Mouse (Mus musculus) heart, postnatal 36 days (tissue): ENCODE results near the gene A130010J15Rik. TPM values are rescaled to one million over a fixed set of nuclear protein-coding genes. Genes with fewer than 3 reads are reported as not detected.

Experiments used
- DNase-seq, 2 experiments: peaks; one replicate each; pipeline ENCODE4 v3.0.0; 2021 to 2022
- intact Hi-C: fragments of 180-260 bp; cut with DNase I; formaldehyde crosslinking; loops from one replicate; pipeline ENCODE4 v1.15.1; 2025
- total RNA-seq, 2 experiments: library from RNA; stranded (reverse); gene quantifications; 2 replicates each; pipeline ENCODE4 v1.2.3; 2021

Gene A130010J15Rik
- total RNA-seq = 1 to 10 TPM; 3.2 to 4.4 TPM

DNA sequence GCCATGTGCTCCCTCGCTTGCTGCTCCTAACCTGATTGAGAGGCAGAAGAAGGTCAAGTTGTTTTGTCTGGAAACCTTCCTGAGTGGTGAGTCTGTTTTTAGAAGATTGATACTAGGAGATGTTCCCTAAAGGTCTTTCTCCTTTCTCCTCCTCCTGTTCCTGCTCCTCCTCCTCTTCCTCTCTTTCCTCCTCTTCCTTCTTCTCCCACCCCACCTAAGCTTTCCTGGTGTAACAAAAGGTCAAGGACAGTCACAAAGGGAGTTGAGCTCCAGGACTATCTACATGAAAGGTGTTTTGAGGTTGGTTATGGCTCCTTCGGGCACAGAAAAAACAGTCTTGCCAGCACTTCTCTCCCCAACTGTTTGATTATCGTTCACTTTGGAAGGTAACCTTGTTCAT is at the start of gene A130010J15Rik:
TSS of gene A130010J15Rik (plus strand) at position 301 of the 400 bp plus-strand sequence.
- intact Hi-C loops = no loop called here
- DNase-seq = no peak

DNA sequence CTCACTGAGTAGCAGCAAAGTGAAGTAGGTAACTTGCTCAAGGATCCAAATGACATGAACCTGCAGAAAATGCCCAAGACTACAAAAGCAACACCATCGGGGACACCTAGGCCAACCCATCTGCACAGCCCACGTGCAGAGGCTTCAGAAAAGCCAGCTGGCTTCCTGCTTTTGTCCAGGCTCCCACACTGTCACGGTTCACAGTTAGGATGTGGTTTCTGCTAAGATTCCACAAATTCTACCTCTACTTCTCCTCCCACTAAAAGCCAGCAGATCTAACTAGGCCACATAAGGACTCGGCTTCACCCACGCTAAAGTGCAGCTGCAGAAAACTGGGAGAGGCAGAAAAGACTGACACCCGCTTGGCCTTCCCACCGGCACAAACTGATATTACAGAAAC is 45.1 kb upstream of the A130010J15Rik start:
- no peak for DNase-seq
- intact Hi-C loops = loop anchor here (10.0 kb wide), 2 partner anchors 338 to 398 kb away; no protein-coding TSS in a partner anchor

DNA sequence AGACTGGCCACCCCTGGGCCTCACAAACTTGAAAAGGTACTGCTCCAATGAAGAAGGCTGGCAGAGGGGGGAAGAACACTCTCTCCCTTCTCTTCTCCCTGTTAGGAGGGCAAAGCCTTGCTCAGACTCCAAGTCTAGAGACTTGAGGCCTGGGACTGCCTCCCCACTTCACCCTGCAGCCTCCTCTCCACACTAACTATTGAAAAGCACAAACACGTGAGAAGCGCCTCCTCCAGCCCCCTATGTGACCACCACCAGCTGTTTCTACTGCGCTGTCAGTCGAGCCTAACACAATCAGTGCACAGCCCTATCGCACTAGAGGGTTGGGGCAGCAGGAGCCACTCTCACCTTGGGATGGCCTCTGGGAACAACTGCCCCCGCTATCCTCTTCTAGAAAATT is 44.6 kb upstream of the A130010J15Rik start:
- intact Hi-C loops = loop anchor here (10.0 kb wide), 2 partner anchors 338 to 398 kb away; no protein-coding TSS in a partner anchor

DNA sequence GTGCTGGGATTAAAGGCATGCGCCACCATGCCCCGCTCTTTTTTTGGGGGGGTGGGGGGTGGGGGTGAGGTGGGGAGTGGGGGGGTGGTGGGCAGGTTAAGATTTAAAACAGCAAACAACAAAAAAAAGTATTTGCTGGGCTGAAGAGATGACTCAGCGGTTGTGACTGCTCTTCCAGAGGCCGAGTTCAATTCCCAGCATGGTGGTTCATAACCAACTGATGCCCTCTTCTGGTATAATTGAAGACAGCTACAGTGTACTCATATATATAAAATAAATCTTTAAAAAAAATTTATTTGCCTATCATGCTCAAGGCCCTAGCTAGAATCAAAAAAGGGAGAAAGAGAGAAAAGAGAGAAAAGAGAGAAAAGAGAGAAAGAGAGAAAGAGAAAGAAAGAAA is 42.0 kb upstream of the A130010J15Rik start:
- no peak for DNase-seq

More for the DNA sequence above, 44.6 kb upstream of the A130010J15Rik start:
- no peak for DNase-seq

DNA sequence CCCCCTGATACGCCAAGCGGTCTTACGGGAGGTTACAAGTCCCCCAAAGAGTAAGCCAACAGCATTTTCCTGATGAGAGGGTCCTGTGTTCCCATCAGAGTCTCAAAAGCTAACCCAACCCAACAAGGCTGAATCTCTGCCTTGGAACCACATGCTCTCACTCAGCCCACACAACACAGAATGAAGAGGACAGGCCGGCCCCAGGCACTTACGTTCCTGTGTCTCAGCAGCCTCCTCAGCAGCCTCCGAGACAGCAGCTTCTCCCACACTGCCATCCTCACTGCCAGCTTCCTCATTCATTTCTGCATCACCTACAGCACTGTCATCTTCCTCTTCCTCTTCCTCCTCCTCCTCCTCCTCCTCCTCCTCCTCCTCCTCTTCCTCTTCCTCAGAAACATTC is 39.8 kb upstream of the A130010J15Rik start:
- intact Hi-C loops = loop anchor here (10.0 kb wide), 2 partner anchors 343 to 403 kb away; no protein-coding TSS in a partner anchor
- no peak for DNase-seq

More for the DNA sequence above, 42.0 kb upstream of the A130010J15Rik start:
- intact Hi-C loops = loop anchor here (1.0 to 10.0 kb wide), 3 partner anchors 125 to 401 kb away; no protein-coding TSS in a partner anchor

DNA sequence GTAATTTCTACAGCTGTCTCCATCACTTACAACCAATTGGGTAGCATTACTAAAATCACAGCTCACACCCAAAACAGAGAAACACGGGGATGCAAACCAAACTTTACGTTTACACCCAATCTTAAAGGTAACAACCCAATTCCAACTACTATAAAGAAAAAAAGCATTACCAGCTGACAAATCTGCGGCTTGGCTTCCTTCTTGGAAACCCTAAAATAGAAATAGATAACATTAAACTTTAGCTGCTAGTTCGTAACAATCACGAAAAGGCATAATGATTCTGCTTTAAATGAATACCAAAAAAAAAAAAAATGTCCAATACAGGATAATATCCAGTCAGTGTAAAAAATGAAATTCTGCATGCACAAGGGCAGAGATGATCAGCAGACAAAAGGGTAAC is 38.5 kb upstream of the A130010J15Rik start:
- DNase-seq = no peak
- intact Hi-C loops = loop anchor here (10.0 kb wide), 2 partner anchors 345 to 405 kb away; no protein-coding TSS in a partner anchor

DNA sequence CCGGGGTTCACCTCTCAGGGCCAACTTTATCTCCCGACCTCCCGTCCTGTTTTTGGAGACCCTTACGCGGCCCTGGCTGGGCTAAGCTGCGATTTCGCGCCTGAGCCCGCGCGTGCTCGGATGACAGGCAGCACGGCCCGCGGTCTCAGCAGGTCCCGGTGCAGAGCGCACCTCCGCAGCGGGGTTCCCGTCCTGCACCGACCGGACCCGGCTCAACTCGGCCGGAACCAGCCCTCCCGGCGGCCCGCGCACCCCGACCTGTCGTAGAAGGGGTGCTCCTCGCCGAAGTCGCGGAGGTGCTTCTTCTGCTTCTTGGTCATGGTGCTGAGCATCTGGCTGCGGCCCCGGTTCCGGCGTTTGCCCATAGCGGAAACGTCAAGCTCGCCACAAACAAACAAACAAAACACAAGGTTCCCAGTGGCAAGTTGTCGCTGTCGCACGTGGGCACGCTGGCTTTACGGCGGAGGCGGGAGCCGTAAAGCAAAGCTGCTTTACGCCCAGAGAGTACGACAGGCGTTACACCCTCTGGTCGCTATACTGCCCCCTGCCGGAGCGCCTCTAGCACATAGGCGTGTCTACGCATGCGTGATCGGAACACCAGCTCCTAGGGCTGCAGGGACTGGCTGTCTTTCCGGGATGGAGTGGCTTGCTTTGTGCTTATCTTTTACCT is 37.9 kb upstream of the A130010J15Rik start, which contains the start of gene Diexf:
TSS of gene Diexf (minus strand) at position 487 of the 670 bp plus-strand sequence.
- DNase-seq = peak; percentile 97 to 98
- intact Hi-C loops = loop anchor here (1.0 to 10.0 kb wide), 4 partner anchors 43 to 405 kb away; no protein-coding TSS in a partner anchor

DNA sequence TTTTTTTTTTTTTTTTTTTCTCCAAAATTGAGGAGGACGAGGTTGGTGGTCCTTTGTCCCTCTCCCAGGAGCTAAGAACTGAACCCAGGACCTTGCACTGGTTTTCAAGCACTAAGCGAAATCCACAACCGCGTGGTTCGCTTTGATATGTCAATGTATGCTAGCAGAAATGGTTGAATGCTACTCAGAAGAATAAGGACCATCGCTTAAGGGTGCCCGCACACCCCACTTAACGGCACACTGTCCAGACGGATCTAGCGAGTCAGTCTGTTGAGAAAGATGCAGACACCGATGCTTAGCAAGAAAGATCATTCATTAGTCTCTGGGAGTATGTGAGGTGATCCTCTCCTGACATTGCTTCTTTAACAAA is 37.4 kb upstream of the A130010J15Rik start:
- no peak for DNase-seq
- intact Hi-C loops = loop anchor here (1.0 to 5.0 kb wide), 2 partner anchors 43 to 192 kb away; no protein-coding TSS in a partner anchor

DNA sequence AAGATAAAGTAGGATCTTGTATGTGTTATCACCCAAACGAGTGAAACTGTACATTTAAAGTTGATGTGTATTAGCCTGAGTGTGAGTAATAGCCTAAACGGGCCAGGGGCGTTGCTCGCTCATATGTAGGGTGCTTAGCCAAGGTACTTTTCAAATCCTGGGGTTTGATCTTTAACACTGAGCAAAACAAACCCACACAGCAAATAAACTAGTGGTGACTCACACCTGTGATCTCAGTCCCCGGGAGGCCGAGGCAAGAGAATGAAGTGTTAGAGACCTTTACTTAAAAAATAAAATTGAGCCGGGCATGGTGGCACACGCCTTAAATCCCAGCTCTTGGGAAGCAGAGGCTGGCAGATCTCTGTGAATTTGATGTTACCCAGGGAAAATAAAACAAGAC is 37.0 kb upstream of the A130010J15Rik start:
- intact Hi-C loops = loop anchor here (1.0 to 5.0 kb wide), 2 partner anchors 42 to 191 kb away; no protein-coding TSS in a partner anchor
- no peak for DNase-seq

DNA sequence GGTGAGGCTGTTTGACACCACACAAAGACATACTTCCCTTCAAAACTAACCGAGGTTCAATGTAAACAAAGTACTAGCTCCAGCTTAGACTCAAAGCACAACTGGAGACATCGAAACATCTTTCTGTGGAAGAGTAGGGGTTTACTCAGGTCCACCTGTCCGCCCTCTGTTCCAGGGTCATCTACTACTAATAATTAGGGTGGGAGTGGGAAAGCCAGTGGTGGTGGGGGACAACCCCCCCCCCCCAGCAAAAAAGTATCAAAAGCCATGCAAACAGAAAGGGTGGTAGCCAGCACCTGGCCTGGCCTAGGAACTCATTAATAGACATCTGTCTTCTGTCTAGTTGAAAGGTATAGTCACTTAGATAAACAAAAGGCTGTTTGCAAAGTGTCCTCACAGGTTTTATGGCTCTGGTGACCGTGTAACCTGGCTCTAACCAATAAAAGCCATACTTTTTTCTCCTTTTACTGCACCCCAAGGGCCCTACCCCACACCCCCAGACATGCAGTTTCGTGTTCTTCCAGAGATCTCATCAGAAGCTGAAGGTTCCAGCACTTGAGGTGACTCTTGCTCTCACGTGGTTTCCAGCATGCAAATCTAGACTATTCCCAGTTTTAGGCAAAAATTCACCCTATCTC is 36.4 kb upstream of the A130010J15Rik start:
- intact Hi-C loops = loop anchor here (5.0 kb wide), 1 partner anchor 191 kb away; no protein-coding TSS in a partner anchor
- no peak for DNase-seq

DNA sequence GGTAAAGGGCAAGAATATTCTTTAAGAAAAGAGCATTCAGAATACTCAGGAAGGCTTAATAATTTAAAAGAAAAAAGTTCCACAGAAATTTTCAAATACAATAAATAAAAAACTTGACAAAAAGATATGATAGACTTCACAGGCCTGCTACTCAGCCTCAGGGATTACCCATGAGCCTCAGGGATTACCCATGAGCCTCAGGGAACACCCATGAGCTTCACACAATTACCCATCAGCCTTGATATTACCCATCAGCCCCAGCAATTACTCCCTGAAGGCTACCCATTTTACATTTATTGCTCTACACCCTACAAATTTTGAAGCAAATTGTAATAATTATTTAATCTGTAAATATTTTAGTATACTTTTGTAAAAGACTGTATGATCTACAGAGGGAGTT is 35.5 kb upstream of the A130010J15Rik start:
- intact Hi-C loops = loop anchor here (5.0 kb wide), 1 partner anchor 190 kb away; no protein-coding TSS in a partner anchor
- DNase-seq = no peak

DNA sequence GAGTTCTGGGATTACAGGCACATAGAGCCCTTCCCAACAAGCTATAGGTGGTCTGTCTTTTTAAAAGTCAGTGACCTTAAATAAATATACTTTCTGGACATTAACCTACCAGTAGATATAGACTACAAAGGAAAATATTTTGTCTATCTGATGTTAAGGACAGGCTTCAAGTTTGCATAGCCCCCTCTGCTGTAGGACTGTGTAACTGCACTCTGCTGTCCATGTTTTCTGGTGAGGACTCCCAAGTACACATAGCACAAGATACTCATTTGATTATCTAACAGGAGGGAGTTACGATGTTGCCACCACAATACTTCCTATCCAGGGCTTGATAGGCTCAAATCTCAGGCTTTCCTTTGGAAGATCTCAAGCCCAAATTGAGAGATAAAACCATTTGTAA is 34.1 kb upstream of the A130010J15Rik start:
- intact Hi-C loops = loop anchor here (5.0 kb wide), 1 partner anchor 189 kb away; no protein-coding TSS in a partner anchor
- DNase-seq = no peak

DNA sequence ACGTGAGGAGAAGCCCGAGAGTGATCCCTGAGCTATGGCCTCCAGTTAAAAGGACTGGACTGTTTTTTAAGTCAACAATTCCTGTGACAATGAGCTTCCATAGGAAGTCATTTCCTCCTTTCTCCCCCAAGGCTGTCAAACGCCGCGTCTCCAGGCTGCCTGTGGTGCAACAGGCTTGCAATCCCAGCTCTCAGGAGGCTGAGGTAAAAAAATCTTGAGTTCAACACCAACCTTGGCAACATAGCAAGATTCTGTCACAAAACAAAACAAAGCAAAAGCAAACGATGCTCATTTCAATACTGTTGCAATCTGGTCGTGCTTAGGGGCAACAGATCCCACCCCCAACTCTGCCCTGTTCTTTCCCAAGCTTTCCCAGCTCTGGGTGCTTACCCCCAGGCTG is 29.8 kb upstream of the A130010J15Rik start:
- no peak for DNase-seq
- intact Hi-C loops = no loop called here

DNA sequence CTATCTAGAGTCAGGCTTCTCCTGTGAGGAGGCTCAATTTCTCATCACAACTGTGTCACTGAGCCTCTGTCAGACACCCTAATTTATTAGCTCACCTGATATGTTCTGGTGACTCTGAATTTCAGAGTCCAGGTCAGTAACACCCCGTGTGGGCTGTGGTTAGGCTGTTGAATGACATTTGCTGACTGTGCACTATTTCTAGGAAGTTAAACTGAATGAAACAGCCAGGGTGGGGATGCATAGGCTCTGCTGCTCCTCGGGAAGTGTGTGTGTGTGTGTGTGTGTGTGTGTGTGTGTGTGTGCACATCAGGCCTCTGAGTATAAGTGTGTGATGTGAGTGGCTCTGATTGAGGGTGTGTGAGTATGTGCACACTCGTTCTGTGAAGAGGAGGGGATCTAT is 29.2 kb upstream of the A130010J15Rik start:
- intact Hi-C loops = no loop called here
- DNase-seq = no peak

DNA sequence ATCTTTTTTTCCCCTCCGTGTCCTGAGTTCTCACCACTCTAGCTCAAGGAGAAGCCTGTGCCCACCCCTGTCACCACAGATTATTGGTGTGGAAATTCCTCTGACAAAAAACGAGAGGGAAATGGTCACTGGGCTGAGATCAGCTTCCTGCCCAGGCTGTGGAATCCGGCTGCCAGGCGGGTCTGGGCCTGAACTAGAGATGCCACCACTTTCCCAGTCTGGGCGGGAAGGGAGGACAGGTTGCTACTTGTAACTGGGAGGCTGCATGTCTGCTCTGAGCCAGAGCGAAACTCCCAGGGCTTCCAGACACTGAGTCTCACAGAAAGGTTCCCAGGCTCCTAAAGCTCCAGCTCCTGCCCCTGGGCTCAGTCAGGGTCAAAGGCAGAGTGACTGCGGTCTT is 26.7 kb upstream of the A130010J15Rik start:
- intact Hi-C loops = no loop called here
- DNase-seq = no peak

DNA sequence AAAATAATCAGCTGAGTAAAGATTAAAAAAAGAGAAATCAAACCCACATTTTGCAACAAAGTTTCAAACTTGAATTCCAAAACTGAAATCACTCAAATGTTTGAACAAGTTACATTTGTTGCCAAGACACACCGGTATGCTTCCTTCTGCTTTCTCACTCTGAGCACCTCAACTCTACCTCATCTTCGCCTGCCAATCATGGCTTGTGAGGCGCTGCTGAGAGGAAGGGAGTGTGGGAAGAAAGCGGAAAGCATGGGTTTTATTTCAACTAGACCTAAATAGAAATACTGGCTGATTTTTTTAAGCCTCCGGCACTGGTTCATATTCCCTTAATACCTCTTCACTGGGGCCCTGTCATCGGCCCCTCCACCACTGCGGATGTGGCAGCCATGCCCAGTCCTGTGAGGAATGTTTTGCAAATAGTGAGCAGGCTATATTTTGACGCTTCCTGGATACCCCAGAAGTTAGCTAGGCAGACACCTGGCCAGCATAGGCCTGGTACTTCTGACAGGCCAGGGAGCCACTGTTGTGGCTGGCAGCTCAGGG is 25.3 kb upstream of the A130010J15Rik start:
- no peak for DNase-seq
- intact Hi-C loops = no loop called here

DNA sequence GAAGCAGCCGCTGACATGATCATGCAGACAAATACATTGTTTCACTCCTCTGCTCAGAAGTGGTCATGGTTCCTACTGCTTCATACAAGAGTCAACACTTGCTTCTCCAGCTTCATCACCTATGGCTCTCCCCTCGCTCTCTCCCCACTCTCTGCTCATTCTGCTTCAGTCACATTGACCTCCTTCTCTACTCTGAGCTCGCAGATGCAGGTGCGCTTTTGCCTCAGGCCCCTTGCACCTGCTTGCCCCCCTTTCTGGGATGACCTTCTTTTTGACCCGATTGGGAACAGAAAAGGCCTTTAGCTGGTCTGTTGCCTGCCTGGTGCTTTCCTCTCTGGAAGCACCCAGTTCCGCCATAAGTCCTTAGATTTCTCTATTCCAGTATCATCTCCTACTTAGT is 23.3 kb upstream of the A130010J15Rik start:
- intact Hi-C loops = no loop called here

DNA sequence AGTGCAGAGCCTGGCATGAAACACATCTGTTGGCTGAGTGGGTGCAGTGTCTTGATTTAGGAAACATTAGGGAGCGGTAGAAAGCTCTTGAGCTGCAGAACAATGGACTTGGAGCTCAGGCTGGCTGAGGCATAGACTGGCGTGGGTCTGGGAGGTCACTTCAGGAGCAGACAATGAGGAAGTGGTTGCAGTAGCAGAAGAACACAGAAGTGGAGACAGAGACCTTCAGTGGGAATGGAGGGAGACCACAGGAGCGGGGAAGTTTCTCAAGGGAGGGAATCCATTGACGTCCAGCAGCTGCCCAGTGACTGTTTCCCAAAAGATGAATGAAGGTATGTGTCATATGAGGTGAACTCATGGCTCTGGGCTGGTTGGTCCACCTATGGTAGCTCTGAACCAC is 22.7 kb upstream of the A130010J15Rik start:
- intact Hi-C loops = no loop called here
- no peak for DNase-seq

More for the DNA sequence above, 23.3 kb upstream of the A130010J15Rik start:
- no peak for DNase-seq

DNA sequence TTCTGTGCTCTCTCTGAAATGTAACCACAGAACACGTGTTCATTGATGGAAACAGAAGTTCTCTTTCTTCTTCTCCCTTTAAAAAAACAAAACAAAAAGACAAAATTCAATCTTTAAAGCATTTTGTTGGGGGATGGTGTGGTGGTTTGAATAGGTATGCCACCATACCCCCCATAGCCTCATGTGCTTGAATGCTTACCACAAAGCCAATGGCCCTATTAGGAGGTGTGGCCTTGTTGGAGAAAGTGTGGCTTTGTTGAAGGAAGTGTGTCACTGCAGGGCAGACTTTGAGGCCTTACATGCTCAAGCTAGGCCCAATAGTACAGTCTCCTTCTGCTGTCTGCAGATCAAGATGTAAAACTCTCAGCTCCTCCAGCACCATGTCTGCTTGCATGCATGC is 21.4 kb upstream of the A130010J15Rik start:
- intact Hi-C loops = no loop called here
- no peak for DNase-seq

DNA sequence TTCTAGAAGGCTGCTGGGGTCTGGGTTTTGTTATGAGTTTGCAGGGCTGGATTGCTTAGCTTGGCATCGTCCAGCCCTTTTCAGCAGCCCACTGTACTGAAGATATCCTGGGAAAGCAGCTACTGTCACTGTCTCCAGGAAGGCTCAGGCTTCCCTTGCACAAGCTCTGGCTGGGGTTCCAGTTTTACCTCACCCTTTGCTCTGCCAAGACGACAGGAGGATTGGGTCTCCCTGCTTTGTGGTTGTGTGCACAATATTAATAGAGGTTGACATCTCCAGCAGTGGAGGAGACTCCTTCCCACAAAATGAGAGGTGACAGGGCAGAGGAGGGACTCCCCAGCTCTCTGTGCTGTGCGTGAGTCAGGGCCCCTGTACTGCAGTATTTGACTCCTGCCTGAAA is 18.6 kb upstream of the A130010J15Rik start:
- intact Hi-C loops = no loop called here
- no peak for DNase-seq

DNA sequence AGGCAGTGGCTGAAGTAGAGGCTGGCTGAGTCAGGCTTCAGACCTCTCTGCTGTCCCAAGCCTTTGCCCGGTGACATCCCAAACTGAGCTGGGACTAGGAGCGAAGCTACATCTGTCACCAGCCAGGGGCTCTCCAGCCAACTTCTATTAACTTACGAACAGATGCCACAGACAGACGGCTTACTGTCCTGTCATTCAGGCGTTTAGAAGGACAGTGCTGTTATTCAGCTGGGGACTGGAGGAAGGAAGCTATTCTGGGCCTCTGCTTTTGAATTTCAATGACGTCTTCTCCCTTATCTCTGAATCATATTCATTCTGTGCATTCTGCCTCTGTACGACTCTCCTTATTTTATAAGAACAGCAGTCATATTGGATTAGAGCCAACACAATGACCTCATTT is 16.7 kb upstream of the A130010J15Rik start:
- DNase-seq = no peak
- intact Hi-C loops = no loop called here
